Mouse (Mus musculus) midbrain, embryonic 10.5 days (tissue): ENCODE measurements around the gene Myadm. TPM values are rescaled to one million over a fixed set of nuclear protein-coding genes. Genes with fewer than 3 reads are reported as not detected.

Experiments used
- DNase-seq: peaks from one replicate; pipeline ENCODE4 v3.0.0-alpha.2; 2017; ENCODE audit warnings: low spot score
- H3K27ac ChIP-seq: fragments of 300-500 bp; sonication (generic); replicated peaks from 2 replicates; pipeline ENCODE4 v1.5.1; 2016; ENCODE audit warnings: mild to moderate bottlenecking
- H3K27me3 ChIP-seq: fragments of 300-500 bp; sonication (generic); 2 replicates; pipeline ENCODE4 v1.6.1; 2016; ENCODE audit warnings: low read depth, mild to moderate bottlenecking; ENCODE audit not compliant: poor library complexity, severe bottlenecking
- H3K36me3 ChIP-seq: fragments of 300-500 bp; sonication (generic); 2 replicates; pipeline ENCODE4 v1.6.1; 2016; ENCODE audit warnings: mild to moderate bottlenecking, moderate library complexity
- H3K4me1 ChIP-seq: fragments of 300-500 bp; sonication (generic); 2 replicates; pipeline ENCODE4 v1.6.1; 2016
- H3K4me3 ChIP-seq: fragments of 300-500 bp; sonication (generic); 2 replicates; pipeline ENCODE4 v1.5.1; 2016; ENCODE audit warnings: mild to moderate bottlenecking, moderate library complexity
- H3K9me3 ChIP-seq: fragments of 300-500 bp; sonication (generic); replicated peaks from 2 replicates; pipeline ENCODE4 v1.6.1; 2016; ENCODE audit warnings: mild to moderate bottlenecking
- WGBS: fragments of 180-500 bp; shearing (Covaris S2); methylation state at CpG from one replicate; pipeline ENCODE4 v1.1.7; 2016; 5-methylcytosine and 5-hydroxymethylcytosine counted together
- polyA plus RNA-seq: library from polyadenylated mRNA; unstranded; fragments of >200 nt; fragmentation: Nextera tagmentation; extraction: Ambion mirVana; gene quantifications from 2 replicates; pipeline ENCODE4 v1.2.1, GENCODE M21; 2016

Gene Myadm
- polyA plus RNA-seq, 1 experiment from 2014 or later: 29.6 TPM

GRCm38 (mm10) chr7:3332619-3333521, 44.0 kb downstream of the Myadm start, which contains the start of gene Cacng7:
Gene Cacng7 (plus strand): TSS chr7:3332955.
- DNase-seq: peak; percentile 86
- WGBS: 1% methylated on average over 64 of the region's 65 CpGs

GRCm38 (mm10) chr7:3333542-3333941, 44.7 kb downstream of the Myadm start:
- Histone ChIP-seq H3K36me3 (peaks cover 19% of the 10 kb centered on the region), H3K4me1 (peaks cover 43% of the 10 kb centered on the region), H3K27ac (peak overlapping the region; percentile 96), H3K4me3 (peak overlapping the region; percentile 81), H3K9me3 (no peaks in the 10 kb centered on the region), H3K27me3 (peaks cover 18% of the 10 kb centered on the region)
- DNase-seq: no peak
- 6% methylated on average over 5 of the region's 5 CpGs for WGBS

More at GRCm38 (mm10) chr7:3332619-3333521, 44.0 kb downstream of the Myadm start, which contains the start of gene Cacng7:
- Histone ChIP-seq H3K4me1 (peaks cover 43% of the 10 kb centered on the region), H3K27ac (peak within 1 kb of the TSS; percentile 96), H3K36me3 (peaks cover 13% of the 10 kb centered on the region), H3K27me3 (peaks cover 18% of the 10 kb centered on the region), H3K9me3 (no peaks in the 10 kb centered on the region), H3K4me3 (peak within 1 kb of the TSS; percentile 81)

DNA sequence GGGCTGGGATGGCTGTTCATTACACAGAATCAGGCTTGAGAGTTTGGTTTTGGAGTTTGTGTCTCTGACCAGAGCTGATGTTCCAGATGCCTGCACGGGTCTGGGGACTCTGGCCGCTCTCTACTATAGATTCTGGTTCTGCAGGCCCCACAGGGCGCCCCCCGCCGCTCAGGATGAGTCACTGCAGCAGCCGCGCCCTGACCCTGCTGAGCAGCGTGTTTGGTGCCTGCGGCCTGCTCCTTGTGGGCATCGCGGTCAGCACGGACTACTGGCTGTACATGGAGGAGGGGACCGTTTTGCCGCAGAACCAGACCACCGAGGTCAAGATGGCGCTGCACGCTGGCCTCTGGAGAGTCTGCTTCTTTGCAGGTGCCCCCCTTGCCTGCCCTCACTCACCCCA, 47.5 kb downstream of the Myadm start:
- no peak for DNase-seq
- Histone ChIP-seq H3K27ac (no peak overlapping the region), H3K36me3 (peaks cover 44% of the 10 kb centered on the region), H3K4me1 (peaks cover 25% of the 10 kb centered on the region), H3K9me3 (no peaks in the 10 kb centered on the region), H3K4me3 (no peak overlapping the region), H3K27me3 (no peaks in the 10 kb centered on the region)
- 64% methylated on average over 17 of the region's 17 CpGs for WGBS

DNA sequence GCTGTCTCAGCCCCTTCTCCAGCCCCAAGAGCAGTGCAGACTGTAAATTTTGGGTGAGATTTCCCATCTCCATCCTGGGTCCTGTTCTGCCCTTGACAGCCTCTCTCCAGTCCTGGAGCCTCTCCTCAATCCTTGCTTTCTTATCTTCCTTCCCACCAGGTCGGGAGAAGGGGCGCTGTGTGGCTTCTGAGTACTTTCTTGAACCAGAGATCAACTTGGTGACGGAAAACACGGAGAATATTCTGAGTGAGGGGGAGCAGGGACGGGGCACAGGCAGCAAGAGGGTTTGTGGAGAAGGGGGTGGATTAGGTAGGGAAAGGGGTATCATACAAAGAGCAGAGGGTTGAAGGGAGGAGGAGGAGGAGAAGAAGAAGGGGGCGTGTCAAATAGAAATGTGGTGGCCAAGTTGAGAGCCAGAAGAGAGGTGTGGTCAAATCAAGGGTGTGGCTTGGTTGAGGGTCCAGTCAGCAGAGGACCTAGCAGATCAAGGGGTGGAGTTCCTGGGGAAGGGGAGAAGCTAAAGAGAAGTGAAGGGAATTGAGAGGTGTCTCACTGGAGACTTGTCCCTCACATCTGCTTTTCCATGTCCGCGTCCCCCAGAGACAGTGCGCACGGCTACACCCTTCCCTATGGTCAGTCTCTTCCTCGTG, 49.5 kb downstream of the Myadm start:
- 90% methylated on average over 11 of the region's 11 CpGs for WGBS
- H3K27me3 ChIP-seq: no peaks in the 10 kb centered on the region
- peaks cover 62% of the 10 kb centered on the region for H3K36me3 ChIP-seq
- DNase-seq: no peak
- H3K4me3 ChIP-seq: no peak overlapping the region
- peaks cover 12% of the 10 kb centered on the region for H3K4me1 ChIP-seq
- no peaks in the 10 kb centered on the region for H3K9me3 ChIP-seq
- H3K27ac ChIP-seq: no peak overlapping the region

DNA sequence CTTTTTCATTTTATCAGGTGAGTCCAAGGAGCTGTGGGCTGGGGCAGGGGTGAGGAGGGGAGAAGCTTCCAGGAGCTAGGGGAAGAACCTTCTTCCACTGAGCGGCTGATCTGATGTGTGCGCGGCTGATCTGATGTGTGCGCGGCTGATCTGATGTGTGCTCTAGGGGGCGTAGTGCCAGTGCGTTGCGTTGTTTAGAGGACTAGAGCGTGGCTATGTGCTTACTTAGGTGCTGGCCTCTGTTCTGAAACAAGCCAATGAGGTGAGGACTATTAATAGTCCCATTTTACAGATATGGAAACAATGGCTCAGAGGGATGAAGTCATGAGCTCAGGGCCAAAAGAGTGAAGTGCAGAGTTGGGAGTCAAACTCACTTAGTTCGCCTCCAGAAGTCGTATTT, 50.1 kb downstream of the Myadm start:
- WGBS: 94% methylated on average over 11 of the region's 11 CpGs

DNA sequence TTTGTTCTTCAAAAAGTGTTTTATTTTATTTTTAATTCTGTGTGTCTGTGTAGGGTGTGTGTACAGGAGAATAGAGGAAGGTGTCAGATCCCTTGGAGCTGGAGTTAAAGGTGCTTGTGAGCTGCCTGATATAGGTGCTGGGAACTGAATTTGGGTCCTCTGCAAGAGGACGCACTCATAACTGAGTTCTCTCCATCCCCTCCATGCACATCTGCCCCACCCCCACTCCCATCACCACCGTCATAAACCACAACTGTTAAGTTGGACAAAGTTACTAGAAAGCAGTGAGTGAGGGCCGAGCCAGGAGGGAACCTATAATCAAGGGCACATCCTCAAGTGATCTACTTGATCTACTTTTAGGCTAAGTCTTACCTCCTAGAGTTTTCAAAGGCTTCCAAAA, 55.0 kb downstream of the Myadm start:
- H3K27me3 ChIP-seq: peaks cover 23% of the 10 kb centered on the region
- peaks cover 91% of the 10 kb centered on the region for H3K36me3 ChIP-seq
- no peak overlapping the region for H3K27ac ChIP-seq
- no peak overlapping the region for H3K4me3 ChIP-seq
- DNase-seq: no peak
- peaks cover 14% of the 10 kb centered on the region for H3K4me1 ChIP-seq
- no peaks in the 10 kb centered on the region for H3K9me3 ChIP-seq
- WGBS: 92% methylated on average over 3 of the region's 3 CpGs

More for the DNA sequence above, 50.1 kb downstream of the Myadm start:
- no peaks in the 10 kb centered on the region for H3K9me3 ChIP-seq
- H3K27me3 ChIP-seq: no peaks in the 10 kb centered on the region
- H3K27ac ChIP-seq: no peak overlapping the region
- peaks cover 67% of the 10 kb centered on the region for H3K36me3 ChIP-seq
- no peak overlapping the region for H3K4me3 ChIP-seq
- H3K4me1 ChIP-seq: peaks cover 6% of the 10 kb centered on the region
- DNase-seq: no peak

DNA sequence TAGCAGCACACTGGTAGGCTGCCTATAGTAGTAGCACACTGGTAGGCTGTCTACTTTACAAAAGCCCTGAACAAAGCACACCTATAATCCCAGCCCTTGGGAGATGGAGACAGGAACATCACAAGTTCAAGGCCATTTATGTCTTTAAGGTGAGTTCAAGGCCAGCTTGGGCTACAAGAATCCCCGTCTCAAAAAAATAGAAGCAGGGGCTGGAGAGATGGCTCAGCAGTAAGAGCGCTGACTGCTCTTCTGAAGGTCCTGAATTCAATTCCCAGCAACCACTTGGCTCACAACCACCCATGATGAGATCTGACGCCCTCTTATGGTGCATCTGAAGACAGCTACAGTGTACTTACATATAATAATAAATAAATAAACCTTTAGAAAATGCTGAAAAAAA, 56.4 kb downstream of the Myadm start:
- peaks cover 35% of the 10 kb centered on the region for H3K27me3 ChIP-seq
- 85% methylated on average over 3 of the region's 3 CpGs for WGBS
- peaks cover 94% of the 10 kb centered on the region for H3K36me3 ChIP-seq
- no peak overlapping the region for H3K27ac ChIP-seq
- H3K9me3 ChIP-seq: no peaks in the 10 kb centered on the region
- DNase-seq: no peak
- peaks cover 14% of the 10 kb centered on the region for H3K4me1 ChIP-seq
- H3K4me3 ChIP-seq: no peak overlapping the region

DNA sequence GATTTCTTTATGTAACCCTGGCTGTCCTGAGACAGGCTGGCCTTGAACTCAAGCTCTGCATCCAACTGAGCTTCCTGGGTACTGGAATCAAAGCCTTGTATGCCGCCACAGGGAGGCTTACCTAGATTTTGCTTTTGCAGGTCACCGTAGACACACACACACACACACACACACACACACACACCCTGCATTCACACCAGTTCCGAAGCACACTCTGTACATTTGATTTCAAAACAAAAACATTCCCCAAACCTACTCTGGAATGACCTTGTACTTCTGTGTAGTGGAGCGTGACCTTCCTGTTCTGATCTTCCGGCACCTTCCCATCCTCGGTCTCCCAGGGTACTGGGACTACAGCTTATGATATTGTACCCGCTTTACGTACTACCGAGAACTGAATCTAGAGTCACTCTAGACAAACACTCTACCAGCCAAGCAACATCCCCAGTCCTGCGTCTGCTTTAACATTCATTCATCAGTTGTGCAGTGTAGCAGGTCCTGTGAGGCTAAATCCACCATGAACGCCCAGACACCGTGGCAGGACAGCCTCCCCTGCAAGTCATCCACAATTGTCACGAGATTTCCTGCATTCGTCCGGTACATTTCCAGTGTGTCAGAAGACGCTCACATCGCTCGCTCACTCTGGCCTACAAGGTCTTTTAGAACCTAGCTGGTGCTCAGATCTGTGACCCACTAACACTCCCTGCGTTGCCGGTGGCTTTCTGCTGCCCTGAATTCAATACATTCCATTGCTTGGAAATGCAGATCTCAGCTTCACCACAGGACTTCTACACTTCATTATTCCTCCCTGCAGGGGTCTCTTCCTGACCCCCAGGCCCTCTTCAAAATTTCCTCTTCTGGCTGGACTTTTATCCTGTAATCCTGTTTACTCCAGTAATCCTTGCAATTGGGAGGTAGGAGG, 58.7 kb downstream of the Myadm start:
- Histone ChIP-seq H3K27ac (no peak overlapping the region), H3K4me3 (no peak overlapping the region), H3K27me3 (peaks cover 38% of the 10 kb centered on the region), H3K9me3 (no peaks in the 10 kb centered on the region), H3K4me1 (peaks cover 14% of the 10 kb centered on the region), H3K36me3 (peaks cover 91% of the 10 kb centered on the region)
- no peak for DNase-seq
- 27% methylated on average over 20 of the region's 20 CpGs for WGBS

GRCm38 (mm10) chr7:3348326-3348725, 59.4 kb downstream of the Myadm start:
- DNase-seq: no peak
- Histone ChIP-seq H3K9me3 (no peaks in the 10 kb centered on the region), H3K36me3 (peaks cover 90% of the 10 kb centered on the region), H3K4me3 (no peak overlapping the region), H3K4me1 (peaks cover 14% of the 10 kb centered on the region), H3K27me3 (peaks cover 38% of the 10 kb centered on the region), H3K27ac (no peak overlapping the region)
- WGBS: 54% methylated on average over 5 of the region's 5 CpGs

DNA sequence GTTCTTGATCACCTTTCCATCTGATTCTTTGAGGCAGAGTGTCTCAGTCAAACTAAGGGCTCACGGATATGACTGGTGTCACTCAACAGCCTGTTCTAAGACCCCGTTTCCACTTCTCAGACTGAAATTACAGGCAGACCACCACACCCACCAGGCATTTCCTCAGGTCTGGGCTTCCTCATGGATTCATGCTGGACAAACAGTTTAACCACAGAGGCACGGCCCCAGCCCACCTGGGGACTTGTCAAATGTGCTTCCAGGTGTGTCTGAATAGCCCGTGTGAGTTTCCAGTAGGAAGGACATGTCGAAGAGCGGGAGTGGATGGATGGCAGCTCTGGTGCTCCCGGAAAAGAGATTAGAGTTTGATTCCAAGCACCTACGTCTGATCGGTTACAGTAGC, 60.9 kb downstream of the Myadm start:
- Histone ChIP-seq H3K4me3 (no peak overlapping the region), H3K9me3 (no peaks in the 10 kb centered on the region), H3K4me1 (peaks cover 14% of the 10 kb centered on the region), H3K36me3 (peaks cover 87% of the 10 kb centered on the region), H3K27ac (no peak overlapping the region), H3K27me3 (peaks cover 38% of the 10 kb centered on the region)
- DNase-seq: no peak
- WGBS: 93% methylated on average over 9 of the region's 9 CpGs
